Mouse (Mus musculus) megakaryocyte, embryonic 14.5 days (primary cell): ENCODE data around the gene Hmgcs2.

ENCODE experiments used
- FLI1 ChIP-seq: IDR thresholded peaks from 2 replicates; pipeline ENCODE4 v1.6.1; 2012; ENCODE audit warnings: low read length, inconsistent platforms, mixed read lengths
- GATA1 ChIP-seq: IDR thresholded peaks from 3 replicates; pipeline ENCODE4 v1.6.1; 2012; ENCODE audit warnings: mixed read lengths, low read length, inconsistent platforms, borderline replicate concordance

DNA sequence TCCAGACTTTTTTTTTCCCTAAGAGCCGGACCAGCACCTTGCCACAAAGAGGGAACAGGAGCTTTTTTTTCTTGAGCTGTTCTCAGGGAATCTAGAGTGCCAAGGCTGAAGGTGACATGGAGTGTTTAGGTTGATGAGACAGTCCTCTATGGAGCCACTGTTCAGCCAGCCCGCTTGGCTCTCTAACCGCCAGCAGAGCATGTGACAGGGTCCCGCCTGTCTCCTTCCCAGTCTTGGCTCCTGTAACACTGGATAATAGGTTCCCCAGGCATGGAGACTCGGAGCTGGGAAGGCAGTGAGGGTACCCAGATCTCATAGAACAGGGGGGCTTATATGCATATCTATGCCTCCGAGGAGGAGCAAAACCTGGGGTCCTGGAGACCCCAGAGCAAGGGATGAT lies 28.4 kb downstream of the Hmgcs2 start:
- no peak for TF ChIP-seq FLI1
- TF ChIP-seq GATA1: no peak
